Mouse (Mus musculus): ENCODE measurements around the gene Trpc1.

Gene Trpc1

GRCm38 (mm10) chr9:95697808-95698207 lies 52.4 kb downstream of the Trpc1 start:
- CTCF ChIA-PET = no interaction called here

GRCm38 (mm10) chr9:95696581-95696980 lies 53.6 kb downstream of the Trpc1 start:
- CTCF ChIA-PET = no interaction called here

GRCm38 (mm10) chr9:95695023-95695422 lies 55.2 kb downstream of the Trpc1 start:
- CTCF ChIA-PET = no interaction called here

- CTCF ChIA-PET = no interaction called here
Observed at GRCm38 (mm10) chr9:95694526-95694925, 55.6 kb downstream of the Trpc1 start.

GRCm38 (mm10) chr9:95693528-95694100 lies 56.6 kb downstream of the Trpc1 start:
- CTCF ChIA-PET = no interaction called here

- CTCF ChIA-PET = no interaction called here
Observed at GRCm38 (mm10) chr9:95692823-95693222, 57.4 kb downstream of the Trpc1 start.

GRCm38 (mm10) chr9:95688064-95688463 lies 62.1 kb downstream of the Trpc1 start:
- CTCF ChIA-PET = no interaction called here

DNA sequence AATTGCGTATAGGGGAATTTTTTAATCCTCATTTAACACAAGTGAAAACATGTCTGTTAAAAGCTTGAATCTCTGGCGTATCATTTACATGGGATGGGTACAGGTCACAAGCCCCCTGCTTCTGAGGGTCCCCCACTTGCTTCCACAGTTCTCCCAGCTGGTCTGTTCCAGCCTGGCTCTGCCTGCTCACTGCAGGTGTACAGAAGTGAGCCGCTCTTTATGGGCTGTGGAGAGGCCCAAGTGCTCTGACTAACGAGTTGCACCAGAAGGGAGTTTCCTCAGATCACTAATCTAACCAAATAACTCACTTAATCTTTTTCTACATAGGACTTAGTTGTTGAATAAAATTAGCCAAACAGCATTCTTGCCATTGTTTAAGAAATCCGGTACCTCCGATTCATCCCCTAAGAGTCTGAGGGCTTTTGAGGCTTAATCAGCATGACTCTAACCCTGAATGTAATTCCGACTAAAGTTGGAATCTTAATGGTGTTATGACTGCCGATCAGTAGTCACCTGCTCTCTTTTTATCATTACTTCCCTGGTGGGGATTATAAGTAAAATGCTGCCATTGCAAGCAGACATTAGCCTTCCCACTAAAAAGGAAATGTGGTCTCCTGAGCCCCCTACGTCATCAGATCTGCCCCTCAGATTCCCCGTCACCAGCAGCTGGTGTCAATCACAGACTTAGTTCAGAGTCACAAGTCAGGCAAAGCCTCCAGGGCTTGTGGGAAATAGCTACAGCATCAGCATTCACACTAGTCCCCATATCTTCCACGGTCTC lies 64.3 kb downstream of the Trpc1 start:
- CTCF ChIA-PET = no interaction called here

- CTCF ChIA-PET = no interaction called here
Observed at GRCm38 (mm10) chr9:95680691-95681090, 69.5 kb downstream of the Trpc1 start.

DNA sequence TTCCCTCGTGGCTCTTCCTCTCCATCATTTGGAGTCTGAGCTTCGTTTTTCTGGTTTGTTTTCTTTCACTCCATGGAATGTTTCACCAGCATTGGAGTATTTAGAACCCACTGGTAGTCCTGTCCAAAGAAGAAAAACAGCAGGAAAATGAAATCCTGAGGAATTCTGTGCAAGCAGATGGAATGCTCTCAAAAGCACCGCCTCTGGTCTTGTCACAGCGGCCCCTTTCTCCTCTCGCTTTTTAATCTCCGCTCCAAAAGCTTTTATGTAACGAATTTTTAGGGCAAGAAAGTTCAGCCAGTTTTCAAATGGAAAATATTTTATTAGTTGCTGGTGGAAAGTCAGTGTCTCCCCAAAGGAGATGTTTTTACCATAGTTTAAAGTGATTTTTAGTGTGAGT lies 70.2 kb downstream of the Trpc1 start:
- CTCF ChIA-PET = no interaction called here

- CTCF ChIA-PET = no interaction called here
Observed at GRCm38 (mm10) chr9:95676021-95676420, 74.2 kb downstream of the Trpc1 start.

- CTCF ChIA-PET = no interaction called here
Observed at GRCm38 (mm10) chr9:95675064-95675699, 75.0 kb downstream of the Trpc1 start.

DNA sequence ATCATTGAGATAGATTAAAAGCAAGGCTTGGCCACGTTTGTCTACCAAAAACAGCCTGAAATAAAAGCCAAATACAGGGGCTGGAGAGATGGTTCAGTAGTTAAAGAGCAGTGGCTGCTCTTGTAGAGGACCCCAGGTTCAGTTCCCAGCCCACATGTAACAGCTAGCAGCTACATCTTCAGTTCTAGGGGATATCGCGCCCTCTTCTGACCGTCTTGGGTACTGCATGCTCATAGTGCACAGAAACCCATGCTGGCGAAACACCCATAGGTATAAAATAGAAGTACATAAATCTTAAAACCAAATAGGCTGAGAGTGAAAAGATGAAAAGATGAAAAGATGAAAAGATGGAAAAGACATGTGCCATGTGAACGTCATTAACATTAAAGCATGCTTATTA lies 77.4 kb downstream of the Trpc1 start:
- CTCF ChIA-PET = no interaction called here

DNA sequence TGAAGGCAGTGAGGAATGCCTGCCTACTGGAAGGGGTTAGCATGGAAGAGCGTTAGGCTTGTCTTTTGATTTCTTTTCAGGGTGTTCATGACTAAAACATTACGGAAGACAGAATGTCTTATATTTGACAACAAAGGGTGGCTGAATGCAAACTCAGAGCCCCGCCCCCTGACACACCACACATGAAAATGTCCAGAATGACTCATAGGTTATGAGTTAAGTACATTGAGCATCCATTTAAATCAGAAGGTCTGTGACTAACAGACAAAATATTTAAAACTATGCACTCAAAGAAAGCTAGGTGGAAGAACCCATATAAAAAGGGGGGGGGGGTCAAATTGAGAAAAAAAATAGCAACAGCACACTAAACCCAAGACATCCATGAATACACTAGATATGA lies 77.8 kb downstream of the Trpc1 start:
- CTCF ChIA-PET = no interaction called here

- CTCF ChIA-PET = no interaction called here
Observed at GRCm38 (mm10) chr9:95668306-95668705, 81.9 kb downstream of the Trpc1 start.

- CTCF ChIA-PET = no interaction called here
Observed at GRCm38 (mm10) chr9:95667836-95668235, 82.3 kb downstream of the Trpc1 start.

DNA sequence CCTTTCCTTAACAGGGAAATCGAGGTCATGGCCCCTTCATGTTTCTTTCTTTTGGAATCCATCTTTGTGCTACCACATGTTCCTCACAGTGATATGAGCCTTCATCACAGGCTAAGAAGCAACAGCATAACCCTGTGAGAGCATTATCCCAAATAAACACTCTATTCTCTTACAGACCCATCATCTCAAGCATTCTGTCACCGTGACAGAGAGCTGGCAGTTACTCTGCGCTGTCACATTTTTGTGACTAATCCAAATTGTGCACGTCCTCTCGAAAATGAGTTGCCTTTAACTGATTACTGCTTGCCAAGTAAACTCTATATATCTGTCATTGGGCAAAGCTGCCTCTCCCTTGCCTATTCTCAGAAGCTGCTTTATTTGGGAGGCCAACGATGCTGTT lies 84.3 kb downstream of the Trpc1 start:
- CTCF ChIA-PET = no interaction called here

DNA sequence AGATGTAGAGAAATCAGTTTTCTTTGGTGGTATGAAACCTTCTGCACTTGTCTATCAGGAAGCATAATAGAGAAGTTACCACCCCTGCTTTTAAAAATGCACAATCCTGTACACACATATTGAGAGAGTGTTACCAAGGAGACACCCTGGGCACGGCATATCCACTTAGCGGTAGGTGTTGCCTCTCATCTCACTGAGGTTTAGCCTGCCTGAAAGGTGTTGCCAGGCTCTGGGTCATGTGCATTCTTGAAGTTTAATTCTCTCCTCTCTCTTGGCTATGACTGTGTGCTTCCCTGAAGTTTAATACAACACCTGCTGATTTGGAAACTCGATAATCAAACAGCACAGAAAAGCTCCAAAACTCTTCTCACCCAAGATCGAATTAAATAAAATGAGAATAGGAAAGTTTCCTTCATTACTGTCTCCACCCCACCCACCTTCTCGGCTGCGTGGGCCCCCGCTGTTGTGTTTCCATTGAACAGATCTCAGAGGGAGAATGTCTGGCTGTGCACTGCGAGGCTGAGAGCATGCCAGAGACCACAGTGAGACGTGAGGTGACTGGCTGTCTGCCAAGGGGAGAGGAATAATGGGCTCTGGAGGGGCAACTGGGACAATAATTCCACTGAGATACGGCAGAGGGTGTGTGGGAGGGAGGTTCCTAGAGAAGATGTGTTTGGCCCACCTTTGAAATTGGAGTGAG lies 85.7 kb downstream of the Trpc1 start:
- CTCF ChIA-PET = no interaction called here

DNA sequence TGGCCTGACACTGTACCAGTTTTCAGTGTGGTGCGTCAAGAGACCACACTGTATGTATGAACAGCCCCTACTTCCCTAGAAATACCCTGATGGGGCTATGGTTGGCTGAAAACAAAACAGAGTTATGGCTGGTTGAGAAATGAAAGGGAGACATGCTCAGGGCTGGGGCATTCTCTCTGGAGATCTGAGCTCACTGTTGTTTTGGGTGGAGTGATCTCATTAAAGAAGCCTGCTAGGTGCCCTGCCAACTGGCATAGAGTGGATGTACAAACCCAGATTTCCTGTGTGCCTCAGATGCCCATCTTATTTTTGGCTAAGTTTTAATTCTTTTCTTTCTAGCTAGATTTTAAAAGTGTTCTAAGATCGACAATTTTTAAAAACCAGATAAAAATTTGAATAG lies 92.2 kb downstream of the Trpc1 start:
- CTCF ChIA-PET = no interaction called here
